Comparison of ENCODE assay signal across 17 mouse cellular contexts in genomic region chr3:127525188-127525819, GRCm38 (mm10). TPM values are rescaled to one million over a fixed set of nuclear protein-coding genes. Genes with fewer than 3 reads are reported as not detected.
DNase-seq lines count a peak whose midpoint lies in the region; ATAC-seq and TF ChIP-seq lines count a peak whose summit lies in the region.
"Had no signal": no experiment of that assay in that cellular context is flagged by ENCODE, and none has a peak within 500 bp of the region (broad histone marks: within the 10 kb centered on the region; RNA-seq: fewer than 3 reads in every experiment).

No protein-coding gene starts in this region.

- peak overlapping the region; percentile 46 for H3K4me2 ChIP-seq in heart, embryonic 12.5 days
- H3K4me2 ChIP-seq in stomach, postnatal 0 days (replicated peaks; ENCODE audit: low read depth), result no peak overlapping the region
- H3K4me2 ChIP-seq in liver, embryonic 11.5 days, result no peak overlapping the region
- H3K4me2 ChIP-seq: hindbrain, embryonic 13.5 days; limb, embryonic 15.5 days; neural tube, embryonic 12.5 days had no signal

- H3K27me3 ChIP-seq in heart, embryonic 12.5 days (replicated peaks), result no peaks in the 10 kb centered on the region
- no peaks in the 10 kb centered on the region for H3K27me3 ChIP-seq in stomach, postnatal 0 days (ENCODE audit: control insufficient read depth, insufficient read depth, low read length)
- no peaks in the 10 kb centered on the region for H3K27me3 ChIP-seq in liver, embryonic 11.5 days (replicated peaks; ENCODE audit: control insufficient read depth, insufficient read depth, low read length)
- H3K27me3 ChIP-seq: hindbrain, embryonic 13.5 days; limb, embryonic 15.5 days; megakaryocyte, embryonic 14.5 days; neural tube, embryonic 12.5 days had no signal

- no peak overlapping the region for H3K9ac ChIP-seq in heart, embryonic 12.5 days
- H3K9ac ChIP-seq in stomach, postnatal 0 days (ENCODE audit: low read length), result no peak overlapping the region
- no peak overlapping the region for H3K9ac ChIP-seq in liver, embryonic 11.5 days (ENCODE audit: low read depth, low read length)
- H3K9ac ChIP-seq: hindbrain, embryonic 13.5 days; limb, embryonic 15.5 days; liver, postnatal 0 days; neural tube, embryonic 12.5 days had no signal

- DNase-seq in adipocyte (ENCODE audit: low spot score), result peak; percentile 51
- peak; percentile 10 for DNase-seq in gastrocnemius, postnatal 25 days
- DNase-seq in heart, postnatal 25 days (ENCODE audit: low spot score), result peak; percentile 1
- no peak for DNase-seq in stomach, postnatal 0 days (ENCODE audit: low spot score)
- DNase-seq in cerebellum, postnatal 4 days (ENCODE audit: low spot score in 2 of 2), result no peak
- no peak for DNase-seq in liver, embryonic 11.5 days (ENCODE audit: low spot score)
- DNase-seq: cerebellum, adult 9-11 months; kidney, adult 9 months; kidney, postnatal 4 days; liver, postnatal 0 days; lung, postnatal 14 days; thymus, adult 18-20 months had no signal

- no peaks in the 10 kb centered on the region for H3K9me3 ChIP-seq in heart, embryonic 12.5 days (replicated peaks)
- H3K9me3 ChIP-seq in stomach, postnatal 0 days (ENCODE audit: control insufficient read depth, low read length), result no peaks in the 10 kb centered on the region
- no peaks in the 10 kb centered on the region for H3K9me3 ChIP-seq in liver, embryonic 11.5 days (ENCODE audit: control insufficient read depth, low read length)
- H3K9me3 ChIP-seq: hindbrain, embryonic 13.5 days; limb, embryonic 15.5 days; megakaryocyte, embryonic 14.5 days; neural tube, embryonic 12.5 days had no signal

- TF ChIP-seq EP300 in stomach, postnatal 0 days (optimal IDR thresholded peaks at IDR 0.05), result no peak

- peaks cover 16% of the 10 kb centered on the region; the same call in 1 of the 2 replicates for H3K4me1 ChIP-seq in heart, embryonic 12.5 days (replicated peaks)
- H3K4me1 ChIP-seq in stomach, postnatal 0 days (replicated peaks; ENCODE audit: control insufficient read depth, insufficient read depth), result no peaks in the 10 kb centered on the region
- no peaks in the 10 kb centered on the region for H3K4me1 ChIP-seq in liver, embryonic 11.5 days (replicated peaks; ENCODE audit: control insufficient read depth, insufficient read depth, low read length)
- H3K4me1 ChIP-seq: hindbrain, embryonic 13.5 days; limb, embryonic 15.5 days; megakaryocyte, embryonic 14.5 days; neural tube, embryonic 12.5 days had no signal

- TF ChIP-seq CTCF in stomach, postnatal 0 days (IDR thresholded peaks at IDR 0.05; ENCODE audit: low read depth), result no peak

- intact Hi-C loops in heart, postnatal 25 days (cut with DNase I), result no loop called here

- ATAC-seq in heart, embryonic 12.5 days (ENCODE audit: insufficient number of reproducible peaks, low FRiP score), result 0 out of 2 replicates have a peak, but pooled peaks have one; percentile 53
- ATAC-seq in stomach, postnatal 0 days (ENCODE audit: low FRiP score, low TSS enrichment), result no peak
- no peak for ATAC-seq in liver, embryonic 11.5 days (replicated peaks; ENCODE audit: low FRiP score)
- ATAC-seq: liver, postnatal 0 days had no signal

- no peaks in the 10 kb centered on the region for H3K36me3 ChIP-seq in heart, embryonic 12.5 days
- H3K36me3 ChIP-seq in stomach, postnatal 0 days (ENCODE audit: control insufficient read depth, insufficient read depth, low read length), result no peaks in the 10 kb centered on the region
- no peaks in the 10 kb centered on the region for H3K36me3 ChIP-seq in liver, embryonic 11.5 days (ENCODE audit: control insufficient read depth, insufficient read depth, low read length)
- H3K36me3 ChIP-seq: hindbrain, embryonic 13.5 days; limb, embryonic 15.5 days; neural tube, embryonic 12.5 days had no signal

- H3K4me3 ChIP-seq in heart, embryonic 12.5 days, result no peak overlapping the region
- H3K4me3 ChIP-seq in stomach, postnatal 0 days (ENCODE audit: low read depth, low read length), result no peak overlapping the region
- H3K4me3 ChIP-seq in liver, embryonic 11.5 days (ENCODE audit: low read depth, low read length), result no peak overlapping the region
- H3K4me3 ChIP-seq: hindbrain, embryonic 13.5 days; limb, embryonic 15.5 days; megakaryocyte, embryonic 14.5 days; neural tube, embryonic 12.5 days had no signal

- H3K27ac ChIP-seq in heart, embryonic 12.5 days (ENCODE audit: poor library complexity, severe bottlenecking), result peak overlapping the region; percentile 95
- no peak overlapping the region for H3K27ac ChIP-seq in stomach, postnatal 0 days (replicated peaks)
- H3K27ac ChIP-seq in liver, embryonic 11.5 days (ENCODE audit: low read depth, low read length), result no peak overlapping the region
- H3K27ac ChIP-seq: hindbrain, embryonic 13.5 days; limb, embryonic 15.5 days; neural tube, embryonic 12.5 days had no signal

- WGBS in heart, embryonic 12.5 days, result 43% methylated on average over 8 of the region's 8 CpGs
- WGBS in stomach, postnatal 0 days, result 62% methylated on average over 8 of the region's 8 CpGs
- WGBS in liver, embryonic 11.5 days, result 69% methylated on average over 8 of the region's 8 CpGs

RNA-seq across cellular contexts. Expression of gene Ank2, which starts 26.2 kb away (rescaled TPM):
- 10 to 100 TPM; 93.4 to 95.2 TPM for total RNA-seq in gastrocnemius, postnatal 25 days (2021)
- polyA plus RNA-seq in heart, embryonic 12.5 days (2016; fragmentation: Nextera tagmentation; extraction: Ambion mirVana), result 42.5 and 45.7 TPM in 2 replicates
- total RNA-seq in heart, postnatal 25 days (2021), result 100 to 1,000 TPM; 299 to 338 TPM
- polyA plus RNA-seq in stomach, postnatal 0 days (2015; fragmentation: Nextera tagmentation; extraction: Ambion mirVana), result 12.3 and 13.0 TPM in 2 replicates
- 17.3 and 19.7 TPM in 2 replicates for polyA plus RNA-seq in liver, embryonic 11.5 days (2014; fragmentation: Nextera tagmentation; extraction: Ambion mirVana)

RNA-seq across cellular contexts. Expression of gene Larp7, which starts 27.8 kb away (rescaled TPM):
- total RNA-seq in gastrocnemius, postnatal 25 days (2021), result 1 to 10 TPM; 8.5 to 9.1 TPM
- 61.2 and 62.6 TPM in 2 replicates for polyA plus RNA-seq in heart, embryonic 12.5 days (2016; fragmentation: Nextera tagmentation; extraction: Ambion mirVana)
- 10 to 100 TPM; 20.5 to 22.7 TPM for total RNA-seq in heart, postnatal 25 days (2021)
- 23.2 and 23.3 TPM in 2 replicates for polyA plus RNA-seq in stomach, postnatal 0 days (2015; fragmentation: Nextera tagmentation; extraction: Ambion mirVana)
- 69.7 and 70.0 TPM in 2 replicates for polyA plus RNA-seq in liver, embryonic 11.5 days (2014; fragmentation: Nextera tagmentation; extraction: Ambion mirVana)

RNA-seq across cellular contexts. Expression of gene Zgrf1, which starts 28.0 kb away (rescaled TPM):
- total RNA-seq in gastrocnemius, postnatal 25 days (2021), result under 1 TPM; 0.51 to 0.72 TPM
- polyA plus RNA-seq in heart, embryonic 12.5 days (2016; fragmentation: Nextera tagmentation; extraction: Ambion mirVana), result 9.9 and 10.0 TPM in 2 replicates
- total RNA-seq in heart, postnatal 25 days (2021), result under 1 TPM; 0.73 to 0.78 TPM
- 1.1 and 1.4 TPM in 2 replicates for polyA plus RNA-seq in stomach, postnatal 0 days (2015; fragmentation: Nextera tagmentation; extraction: Ambion mirVana)
- 10.8 and 13.9 TPM in 2 replicates for polyA plus RNA-seq in liver, embryonic 11.5 days (2014; fragmentation: Nextera tagmentation; extraction: Ambion mirVana)

Comparison
In these comparisons a context has a peak if more than half of its experiments do, and no peak if none do; other contexts are left out.
1. DNase-seq: peak in adipocyte (single experiment), gastrocnemius, postnatal 25 days (single experiment) and heart, postnatal 25 days (single experiment); none in stomach, postnatal 0 days (single experiment), cerebellum, postnatal 4 days (0 of 2) and liver, embryonic 11.5 days (single experiment).